Mouse (Mus musculus) left cerebral cortex, adult 9 months (tissue): ENCODE measurements around the gene Ergic1.

Source experiments
- DNase-seq, 2 experiments: peaks; one replicate each; pipeline ENCODE4 v3.0.0; 2022; ENCODE audit warnings: low spot score in 2 of 2

Gene Ergic1

GRCm38 (mm10) chr17:26699819-26700616 is 138.7 kb downstream of the Ergic1 start:
- no peak for DNase-seq

- no peak for DNase-seq
Observed at GRCm38 (mm10) chr17:26701565-26701964, 140.3 kb downstream of the Ergic1 start.

GRCm38 (mm10) chr17:26702621-26703020 is 141.3 kb downstream of the Ergic1 start:
- no peak for DNase-seq

- DNase-seq: no peak
Observed at GRCm38 (mm10) chr17:26703671-26704070, 142.4 kb downstream of the Ergic1 start.

- DNase-seq: no peak
Observed at GRCm38 (mm10) chr17:26705463-26706359, 144.4 kb downstream of the Ergic1 start.
